Mouse (Mus musculus) lung, embryonic 16.5 days (tissue): ENCODE results near the gene Triobp. TPM values are rescaled to one million over a fixed set of nuclear protein-coding genes. Genes with fewer than 3 reads are reported as not detected.
"Not testable (repeated sequence)": the region's sequence is repeated elsewhere in the genome, so short reads cannot be mapped to it uniquely, and the experiment has no call there.

Experiments used
- ATAC-seq: fragments of 200-750 bp; cut with Nextera tagmentation; 2 replicates; pipeline ENCODE4 v1.8.0; 2017; ENCODE audit warnings: low read depth, mild to moderate bottlenecking, moderate library complexity
- H3K27ac ChIP-seq: fragments of 300-500 bp; sonication (generic); 2 replicates; pipeline ENCODE4 v1.5.1; 2014; ENCODE audit warnings: mild to moderate bottlenecking, control low read depth, low read length
- H3K27me3 ChIP-seq: fragments of 300-500 bp; sonication (generic); 2 replicates; pipeline ENCODE4 v1.6.1; 2014; ENCODE audit warnings: low read depth, low read length, mixed read lengths; ENCODE audit not compliant: control insufficient read depth, insufficient read depth
- H3K36me3 ChIP-seq: fragments of 300-500 bp; sonication (generic); 2 replicates; pipeline ENCODE4 v1.6.1; 2014; ENCODE audit warnings: low read length; ENCODE audit not compliant: control insufficient read depth, insufficient read depth
- H3K4me1 ChIP-seq: fragments of 300-500 bp; sonication (generic); replicated peaks from 2 replicates; pipeline ENCODE4 v1.6.1; 2014; ENCODE audit warnings: low read length, mixed read lengths; ENCODE audit not compliant: control insufficient read depth, insufficient read depth
- H3K4me2 ChIP-seq: fragments of 300-500 bp; sonication (generic); 2 replicates; pipeline ENCODE4 v1.6.1; 2014; ENCODE audit warnings: low read depth, low read length, control low read depth
- H3K4me3 ChIP-seq: fragments of 300-500 bp; sonication (generic); 2 replicates; pipeline ENCODE4 v1.5.1; 2014; ENCODE audit warnings: mild to moderate bottlenecking, low read length, control low read depth
- H3K9ac ChIP-seq: fragments of 300-500 bp; sonication (generic); 2 replicates; pipeline ENCODE4 v1.6.1; 2014; ENCODE audit warnings: low read length, control low read depth
- H3K9me3 ChIP-seq: fragments of 300-500 bp; sonication (generic); 2 replicates; pipeline ENCODE4 v1.6.1; 2016; ENCODE audit warnings: low read length; ENCODE audit not compliant: control insufficient read depth
- WGBS: fragments of 180-500 bp; shearing (Covaris S2); extraction: QIAGEN DNeasy Blood & Tissue Kit; methylation state at CpG from one replicate; pipeline ENCODE4 v1.1.7; 2014; 5-methylcytosine and 5-hydroxymethylcytosine counted together
- polyA plus RNA-seq: library from polyadenylated mRNA; unstranded; fragments of >200 nt; fragmentation: Nextera tagmentation; extraction: Ambion mirVana; gene quantifications from 2 replicates; pipeline ENCODE4 v1.2.1, GENCODE M21; 2015

Gene Triobp
- polyA plus RNA-seq, 1 experiment from 2014 or later = 51.3 TPM

GRCm38 (mm10) chr15:78999586-78999985, 52.1 kb downstream of the Triobp start:
- Histone ChIP-seq H3K4me3 (no peak overlapping the region), H3K27me3 (no peaks in the 10 kb centered on the region), H3K9ac (no peak overlapping the region), H3K9me3 (no peaks in the 10 kb centered on the region), H3K36me3 (peaks cover 24% of the 10 kb centered on the region), H3K4me1 (no peaks in the 10 kb centered on the region), H3K27ac (no peak overlapping the region), H3K4me2 (no peak overlapping the region)
- ATAC-seq = no peak
- 70% methylated on average over 11 of the region's 11 CpGs for WGBS

GRCm38 (mm10) chr15:79000357-79000791, 52.9 kb downstream of the Triobp start:
- Histone ChIP-seq H3K4me1 (no peaks in the 10 kb centered on the region), H3K9me3 (no peaks in the 10 kb centered on the region), H3K36me3 (peaks cover 23% of the 10 kb centered on the region), H3K9ac (no peak overlapping the region), H3K27me3 (no peaks in the 10 kb centered on the region), H3K4me3 (no peak overlapping the region), H3K4me2 (no peak overlapping the region), H3K27ac (no peak overlapping the region)
- ATAC-seq = no peak
- 69% methylated on average over 7 of the region's 7 CpGs for WGBS

GRCm38 (mm10) chr15:79001559-79001958, 54.0 kb downstream of the Triobp start:
- no peak for ATAC-seq
- no peak overlapping the region for H3K9ac ChIP-seq
- H3K4me1 ChIP-seq = no peaks in the 10 kb centered on the region
- H3K27me3 ChIP-seq = no peaks in the 10 kb centered on the region
- 93% methylated on average over 5 of the region's 5 CpGs for WGBS
- no peak overlapping the region for H3K4me3 ChIP-seq
- H3K4me2 ChIP-seq = no peak overlapping the region
- no peaks in the 10 kb centered on the region for H3K9me3 ChIP-seq
- H3K27ac ChIP-seq = no peak overlapping the region
- peaks cover 21% of the 10 kb centered on the region for H3K36me3 ChIP-seq

GRCm38 (mm10) chr15:79002036-79002435, 54.5 kb downstream of the Triobp start:
- Histone ChIP-seq H3K4me2 (no peak overlapping the region), H3K9ac (no peak overlapping the region), H3K9me3 (no peaks in the 10 kb centered on the region), H3K27ac (no peak overlapping the region), H3K4me3 (no peak overlapping the region), H3K36me3 (peaks cover 25% of the 10 kb centered on the region), H3K27me3 (no peaks in the 10 kb centered on the region), H3K4me1 (no peaks in the 10 kb centered on the region)
- 48% methylated on average over 19 of the region's 19 CpGs for WGBS
- ATAC-seq = peak; percentile 39; the same call in 1 of the 2 replicates

- no peak for ATAC-seq
- no peak overlapping the region for H3K9ac ChIP-seq
- peaks cover 26% of the 10 kb centered on the region for H3K36me3 ChIP-seq
- no peak overlapping the region for H3K4me3 ChIP-seq
- no peaks in the 10 kb centered on the region for H3K27me3 ChIP-seq
- H3K27ac ChIP-seq = no peak overlapping the region
- H3K4me2 ChIP-seq = no peak overlapping the region
- H3K9me3 ChIP-seq = no peaks in the 10 kb centered on the region
- no peaks in the 10 kb centered on the region for H3K4me1 ChIP-seq
- WGBS = 80% methylated on average over 3 of the region's 3 CpGs
These were observed 55.6 kb downstream of the Triobp start for GRCm38 (mm10) chr15:79003079-79003478.

- H3K27me3 ChIP-seq = no peaks in the 10 kb centered on the region
- no peaks in the 10 kb centered on the region for H3K9me3 ChIP-seq
- peaks cover 26% of the 10 kb centered on the region for H3K36me3 ChIP-seq
- no peak overlapping the region for H3K27ac ChIP-seq
- no peak for ATAC-seq
- no peak overlapping the region for H3K4me3 ChIP-seq
- H3K4me2 ChIP-seq = no peak overlapping the region
- 79% methylated on average over 9 of the region's 9 CpGs for WGBS
- H3K9ac ChIP-seq = no peak overlapping the region
- H3K4me1 ChIP-seq = no peaks in the 10 kb centered on the region
These were observed 58.1 kb downstream of the Triobp start for GRCm38 (mm10) chr15:79005581-79005980.

GRCm38 (mm10) chr15:79006638-79007037, 59.1 kb downstream of the Triobp start:
- no peak overlapping the region for H3K9ac ChIP-seq
- no peaks in the 10 kb centered on the region for H3K4me1 ChIP-seq
- 73% methylated on average over 3 of the region's 3 CpGs for WGBS
- no peaks in the 10 kb centered on the region for H3K27me3 ChIP-seq
- no peak overlapping the region for H3K4me3 ChIP-seq
- no peak overlapping the region for H3K4me2 ChIP-seq
- H3K27ac ChIP-seq = no peak overlapping the region
- no peaks in the 10 kb centered on the region for H3K9me3 ChIP-seq
- H3K36me3 ChIP-seq = peaks cover 18% of the 10 kb centered on the region
- ATAC-seq = no peak

GRCm38 (mm10) chr15:79007059-79007458, 59.5 kb downstream of the Triobp start:
- no peak for ATAC-seq
- Histone ChIP-seq H3K27me3 (no peaks in the 10 kb centered on the region), H3K4me3 (no peak overlapping the region), H3K27ac (no peak overlapping the region), H3K4me1 (no peaks in the 10 kb centered on the region), H3K4me2 (no peak overlapping the region), H3K9me3 (no peaks in the 10 kb centered on the region), H3K36me3 (peaks cover 13% of the 10 kb centered on the region), H3K9ac (no peak overlapping the region)
- 84% methylated on average over 5 of the region's 5 CpGs for WGBS

GRCm38 (mm10) chr15:79007836-79008235, 60.3 kb downstream of the Triobp start:
- not testable (repeated sequence) for H3K4me2 ChIP-seq, ATAC-seq, H3K4me1 ChIP-seq, H3K27me3 ChIP-seq, H3K9ac ChIP-seq, H3K27ac ChIP-seq, H3K9me3 ChIP-seq, H3K4me3 ChIP-seq, H3K36me3 ChIP-seq
- WGBS = 92% methylated on average over 6 of the region's 6 CpGs

DNA sequence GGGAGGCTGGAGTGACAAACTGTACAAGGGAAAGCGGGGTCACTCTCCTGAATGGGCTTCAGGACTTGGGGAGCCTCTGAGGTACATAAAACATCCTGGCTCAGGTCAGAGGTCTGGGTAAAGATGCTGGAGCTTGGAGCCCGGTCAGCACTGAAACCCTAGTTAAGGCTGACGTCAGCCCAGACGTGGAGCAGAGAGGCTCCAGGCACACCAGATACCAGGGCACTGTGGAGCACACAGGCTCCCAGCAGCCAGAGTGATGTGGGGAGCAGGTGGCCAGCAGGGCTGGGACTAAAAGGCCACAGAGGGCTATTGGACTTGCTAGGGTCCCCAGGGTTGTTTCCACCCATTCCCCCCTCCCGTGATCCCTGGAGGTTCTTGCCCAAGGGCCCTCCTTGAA, 62.2 kb downstream of the Triobp start:
- 70% methylated on average over 5 of the region's 5 CpGs for WGBS
- Histone ChIP-seq H3K27ac (no peak overlapping the region), H3K9me3 (no peaks in the 10 kb centered on the region), H3K27me3 (no peaks in the 10 kb centered on the region), H3K4me3 (no peak overlapping the region), H3K9ac (no peak overlapping the region), H3K4me1 (no peaks in the 10 kb centered on the region), H3K4me2 (no peak overlapping the region), H3K36me3 (0 out of 2 replicates have a peak, but pooled peaks cover 5% of the 10 kb centered on the region)
- ATAC-seq = no peak
